Mouse (Mus musculus) T-helper 2 cell (primary cell): ENCODE data around the gene S100a1.

Experiments
- in situ Hi-C: fragments of 300-600 bp; cut with MboI, MseI; formaldehyde crosslinking; loops from one replicate; pipeline ENCODE4 v1.15.1; 2025; ENCODE audit warnings: high pct_unique_total_duplicates

Gene S100a1

GRCm38 (mm10) chr3:90512276-90512675 lies 1.9 kb downstream of the S100a1 start:
- in situ Hi-C loops, result no loop called here

- in situ Hi-C loops, result loop anchor here (10.0 kb wide), 1 partner anchor 1155 kb away; no protein-coding TSS in a partner anchor
Measured at GRCm38 (mm10) chr3:90509747-90510123, 4.5 kb downstream of the S100a1 start.

GRCm38 (mm10) chr3:90508950-90509746 lies 5.0 kb downstream of the S100a1 start, which contains the start of gene Chtop:
TSS of gene Chtop (minus strand) at chr3:90509498.
- in situ Hi-C loops, result loop anchor here (10.0 kb wide), 1 partner anchor 1154 kb away; no protein-coding TSS in a partner anchor

- in situ Hi-C loops, result loop anchor here (10.0 kb wide), 1 partner anchor 1154 kb away; no protein-coding TSS in a partner anchor
Measured at GRCm38 (mm10) chr3:90508287-90508949, 5.8 kb downstream of the S100a1 start.

- in situ Hi-C loops, result loop anchor here (10.0 kb wide), 1 partner anchor 1152 kb away; no protein-coding TSS in a partner anchor
Measured at GRCm38 (mm10) chr3:90506362-90506761, 7.8 kb downstream of the S100a1 start.

- in situ Hi-C loops, result loop anchor here (10.0 kb wide), 1 partner anchor 1150 kb away; no protein-coding TSS in a partner anchor
Measured at GRCm38 (mm10) chr3:90505216-90505615, 9.0 kb downstream of the S100a1 start.

- in situ Hi-C loops, result loop anchor here (10.0 kb wide), 1 partner anchor 1149 kb away; no protein-coding TSS in a partner anchor
Measured at GRCm38 (mm10) chr3:90503444-90503843, 10.7 kb downstream of the S100a1 start.

GRCm38 (mm10) chr3:90497597-90497996 lies 16.6 kb downstream of the S100a1 start:
- in situ Hi-C loops, result no loop called here

GRCm38 (mm10) chr3:90495850-90496525 lies 18.2 kb downstream of the S100a1 start:
- in situ Hi-C loops, result no loop called here

- in situ Hi-C loops, result no loop called here
Measured at GRCm38 (mm10) chr3:90493831-90494540, 20.2 kb downstream of the S100a1 start.

- in situ Hi-C loops, result no loop called here
Measured at GRCm38 (mm10) chr3:90491350-90491749, 22.8 kb downstream of the S100a1 start.

GRCm38 (mm10) chr3:90490696-90491256 lies 23.4 kb downstream of the S100a1 start, which contains the start of gene Snapin:
TSS of gene Snapin (minus strand) at chr3:90491033.
- in situ Hi-C loops, result no loop called here

GRCm38 (mm10) chr3:90488576-90488975 lies 25.6 kb downstream of the S100a1 start:
- in situ Hi-C loops, result no loop called here

GRCm38 (mm10) chr3:90486998-90487397 lies 27.2 kb downstream of the S100a1 start:
- in situ Hi-C loops, result no loop called here

- in situ Hi-C loops, result no loop called here
Measured at GRCm38 (mm10) chr3:90475831-90476611, 38.2 kb downstream of the S100a1 start, which contains the start of gene Ilf2. TSS of gene Ilf2 (plus strand) at chr3:90476126.

GRCm38 (mm10) chr3:90475151-90475830 lies 38.9 kb downstream of the S100a1 start:
- in situ Hi-C loops, result no loop called here

- in situ Hi-C loops, result no loop called here
Measured at GRCm38 (mm10) chr3:90472213-90472612, 42.0 kb downstream of the S100a1 start.

- in situ Hi-C loops, result loop anchor here (10.0 kb wide), 1 partner anchor 53 kb away; no protein-coding TSS in a partner anchor
Measured at GRCm38 (mm10) chr3:90467618-90468300, 46.4 kb downstream of the S100a1 start.
